Mouse (Mus musculus): ENCODE results near the gene Zfp362.

GRCm38 (mm10) chr4:128820568-128820967 is 14.7 kb upstream of the Zfp362 start:
- TF ChIP-seq CTCF (IDR thresholded peaks at IDR 0.05; ENCODE audit: control insufficient read depth, insufficient read depth, insufficient read length) (no peak), CEBPB (IDR thresholded peaks at IDR 0.05; ENCODE audit: low read depth) (no peak), FOSL1 (IDR thresholded peaks at IDR 0.05; ENCODE audit: insufficient read depth, low read length, poor library complexity, severe bottlenecking) (no peak), USF1 (IDR thresholded peaks at IDR 0.05; ENCODE audit: low read depth) (no peak), MAX (IDR thresholded peaks at IDR 0.05) (no peak), MYOG (IDR thresholded peaks at IDR 0.05; ENCODE audit: control insufficient read depth, extremely low read depth, insufficient read length) (no peak)

Measured in C2C12 (cell line).